Mouse (Mus musculus) MEL (cell line): ENCODE measurements around the gene Nrbf2. TPM values are rescaled to one million over a fixed set of nuclear protein-coding genes. Genes with fewer than 3 reads are reported as not detected.

Experiments used
- DNase-seq: peaks from one replicate; pipeline ENCODE4 v3.0.0; 2011; ENCODE audit warnings: low read depth, low spot score
- H3K27ac ChIP-seq: 2 replicates; pipeline ENCODE4 v1.5.1; 2012; ENCODE audit warnings: low read depth, mild to moderate bottlenecking, control low read depth, low read length, moderate library complexity; ENCODE audit not compliant: control insufficient read depth
- H3K27me3 ChIP-seq, 2 experiments: fragments of 150-350 bp in 1 of 2; sonication (generic) in 1 of 2; 2 replicates each; pipeline ENCODE4 v1.6.1; 2012; ENCODE audit warnings: low read length in 2 of 2, mild to moderate bottlenecking in 2 of 2, improper control_type of control experiment in 1 of 2, moderate library complexity in 1 of 2; ENCODE audit not compliant: insufficient read depth in 2 of 2, control insufficient read depth in 1 of 2
- H3K36me3 ChIP-seq, 2 experiments: 2 replicates each; pipeline ENCODE4 v1.6.1; 2012 to 2014; ENCODE audit warnings: low read length in 2 of 2, improper control_type of control experiment in 1 of 2, inconsistent platforms in 1 of 2, mild to moderate bottlenecking in 1 of 2; ENCODE audit not compliant: insufficient read depth in 2 of 2, control insufficient read depth in 1 of 2
- H3K4me1 ChIP-seq, 2 experiments: fragments of 150-350 bp in 1 of 2; sonication (generic) in 1 of 2; 2 replicates each; pipeline ENCODE4 v1.6.1; 2012; ENCODE audit warnings: low read length in 2 of 2, improper control_type of control experiment in 1 of 2, mild to moderate bottlenecking in 1 of 2; ENCODE audit not compliant: insufficient read depth in 2 of 2, control insufficient read depth in 1 of 2
- H3K4me3 ChIP-seq, 2 experiments: fragments of 150-350 bp in 1 of 2; sonication (generic) in 1 of 2; 2 replicates each; pipeline ENCODE4 v1.5.1; 2012; ENCODE audit warnings: low read depth in 2 of 2, low read length in 2 of 2, mild to moderate bottlenecking in 2 of 2, moderate library complexity in 2 of 2, control low read depth in 1 of 2, improper control_type of control experiment in 1 of 2; ENCODE audit not compliant: control insufficient read depth in 1 of 2, insufficient read depth in 1 of 2
- H3K79me2 ChIP-seq: 2 replicates; pipeline ENCODE4 v1.6.1; 2012; ENCODE audit warnings: mild to moderate bottlenecking, low read length, moderate library complexity; ENCODE audit not compliant: control insufficient read depth, poor library complexity, insufficient read depth
- H3K9ac ChIP-seq: 2 replicates; pipeline ENCODE4 v1.6.1; 2012; ENCODE audit warnings: low read depth, mild to moderate bottlenecking, control low read depth, low read length, moderate library complexity; ENCODE audit not compliant: control insufficient read depth, poor library complexity, severe bottlenecking
- H3K9me3 ChIP-seq: fragments of 150-350 bp; sonication (generic); replicated peaks from 2 replicates; pipeline ENCODE4 v1.6.1; 2012; ENCODE audit warnings: mild to moderate bottlenecking, low read length, improper control_type of control experiment, moderate library complexity; ENCODE audit not compliant: insufficient read depth
- BHLHE40 ChIP-seq: IDR thresholded peaks from 2 replicates; pipeline ENCODE4 v1.6.1; 2012; ENCODE audit warnings: low read depth, mild to moderate bottlenecking, inconsistent platforms, low read length, improper control_type of control experiment, borderline replicate concordance
- CHD1 ChIP-seq: IDR thresholded peaks from 2 replicates; pipeline ENCODE4 v1.6.1; 2012; ENCODE audit warnings: low read depth, mild to moderate bottlenecking, inconsistent platforms, low read length, improper control_type of control experiment
- CTCF ChIP-seq, 3 experiments: IDR thresholded peaks in 2 of 3; conservative IDR thresholded peaks in 1 of 3; 2 replicates each; pipeline ENCODE4 v1.5.1; 2011 to 2012; ENCODE audit warnings: low read length in 3 of 3, low read depth in 2 of 3, mild to moderate bottlenecking in 2 of 3, improper control_type of control experiment in 1 of 3, inconsistent platforms in 1 of 3, mixed read lengths in 1 of 3, moderate library complexity in 1 of 3; ENCODE audit not compliant: control insufficient read depth in 1 of 3, insufficient read depth in 1 of 3, poor library complexity in 1 of 3, severe bottlenecking in 1 of 3
- E2F4 ChIP-seq: IDR thresholded peaks from 2 replicates; pipeline ENCODE4 v1.6.1; 2011; ENCODE audit warnings: low read depth, low read length, improper control_type of control experiment, borderline replicate concordance
- EP300 ChIP-seq, 2 experiments: IDR thresholded peaks; 2 replicates each; pipeline ENCODE4 v1.6.1; 2011; ENCODE audit warnings: improper control_type of control experiment in 2 of 2, low read length in 2 of 2, low read depth in 1 of 2, mild to moderate bottlenecking in 1 of 2
- GATA1 ChIP-seq: IDR thresholded peaks from 2 replicates; pipeline ENCODE4 v1.6.1; 2011; ENCODE audit warnings: low read depth, low read length, improper control_type of control experiment
- MAFK ChIP-seq: IDR thresholded peaks from 2 replicates; pipeline ENCODE4 v1.6.1; 2011; ENCODE audit warnings: low read depth, mild to moderate bottlenecking, low read length, improper control_type of control experiment, borderline replicate concordance
- MAX ChIP-seq: IDR thresholded peaks from 2 replicates; pipeline ENCODE4 v1.6.1; 2011; ENCODE audit warnings: low read length, improper control_type of control experiment
- MYB ChIP-seq: IDR thresholded peaks from 2 replicates; pipeline ENCODE4 v1.6.1; 2011; ENCODE audit warnings: mild to moderate bottlenecking, low read depth, low read length, improper control_type of control experiment
- NELFE ChIP-seq: IDR thresholded peaks from 2 replicates; pipeline ENCODE4 v1.6.1; 2011; ENCODE audit warnings: low read depth, low read length, improper control_type of control experiment
- POLR2A ChIP-seq, 2 experiments: IDR thresholded peaks; 2 replicates each; pipeline ENCODE4 v1.6.1; 2011 to 2012; ENCODE audit warnings: low read length in 2 of 2, mild to moderate bottlenecking in 2 of 2, control low read depth in 1 of 2, improper control_type of control experiment in 1 of 2, low read depth in 1 of 2, moderate library complexity in 1 of 2; ENCODE audit not compliant: control insufficient read depth in 1 of 2, insufficient read depth in 1 of 2, poor library complexity in 1 of 2
- POLR2AphosphoS2 ChIP-seq: IDR thresholded peaks from 2 replicates; pipeline ENCODE4 v1.6.1; 2011; ENCODE audit warnings: low read length, improper control_type of control experiment
- RCOR1 ChIP-seq: IDR thresholded peaks from 2 replicates; pipeline ENCODE4 v1.6.1; 2012; ENCODE audit warnings: low read depth, mild to moderate bottlenecking, inconsistent platforms, low read length, improper control_type of control experiment
- SMC3 ChIP-seq: IDR thresholded peaks from 2 replicates; pipeline ENCODE4 v1.6.1; 2011; ENCODE audit warnings: low read depth, low read length, improper control_type of control experiment
- TAL1 ChIP-seq: IDR thresholded peaks from 2 replicates; pipeline ENCODE4 v1.6.1; 2012; ENCODE audit warnings: mild to moderate bottlenecking, inconsistent platforms, low read length, moderate library complexity, mixed read lengths
- TCF12 ChIP-seq: IDR thresholded peaks from 2 replicates; pipeline ENCODE4 v1.6.1; 2014; ENCODE audit warnings: low read depth, mild to moderate bottlenecking, inconsistent platforms, low read length, improper control_type of control experiment, moderate library complexity
- ZC3H11A ChIP-seq: IDR thresholded peaks from 2 replicates; pipeline ENCODE4 v1.6.1; 2012; ENCODE audit warnings: low read depth, mild to moderate bottlenecking, inconsistent platforms, low read length, improper control_type of control experiment
- ZKSCAN1 ChIP-seq: IDR thresholded peaks from 2 replicates; pipeline ENCODE4 v1.6.1; 2012; ENCODE audit warnings: low read depth, mild to moderate bottlenecking, inconsistent platforms, low read length, improper control_type of control experiment, moderate library complexity
- ZNF384 ChIP-seq: IDR thresholded peaks from 2 replicates; pipeline ENCODE4 v1.6.1; 2012; ENCODE audit warnings: low read depth, mild to moderate bottlenecking, inconsistent platforms, low read length, improper control_type of control experiment
- polyA plus RNA-seq, 2 experiments: library from polyadenylated mRNA; stranded (reverse) in 1 of 2; unstranded in 1 of 2; fragments of >175 nt in 1 of 2; fragments of >200 nt in 1 of 2; gene quantifications; 2 replicates each; pipeline versions ENCODE4 v1.2.1 to v1.2.4; 2012; ENCODE audit warnings: low replicate concordance in 2 of 2, low read depth in 1 of 2; ENCODE audit not compliant: insufficient read length in 2 of 2, insufficient read depth in 1 of 2, missing spikeins in 1 of 2
- total RNA-seq: library from RNA; depleted of rRNA; stranded (reverse); fragments of 300-350 nt; gene quantifications from 2 replicates; pipeline ENCODE4 v1.2.3, GENCODE M21; 2012

The Nrbf2 gene
- total and polyA plus RNA-seq, 3 experiments: 19.5 to 38.9 TPM; not detected in 1

GRCm38 (mm10) chr10:67321396-67321795, 36.3 kb upstream of the Nrbf2 start:
- no peaks in the 10 kb centered on the region for H3K27me3 ChIP-seq
- peaks cover 2 to 14% of the 10 kb centered on the region in 2 experiments; a peak in 2 of 4 replicates for H3K36me3 ChIP-seq
- no peak for TF ChIP-seq RCOR1
- TF ChIP-seq, all 39 proteins: peak for 0
- H3K9me3 ChIP-seq: no peaks in the 10 kb centered on the region
- no peak for DNase-seq
- no peak overlapping the region for H3K4me3 ChIP-seq
- no peaks in the 10 kb centered on the region for H3K79me2 ChIP-seq
- no peak overlapping the region for H3K27ac ChIP-seq
- H3K4me1 ChIP-seq: peaks cover 0 to 4% of the 10 kb centered on the region in 2 experiments; a peak in 2 of 4 replicates
- H3K9ac ChIP-seq: no peak overlapping the region

- Histone ChIP-seq H3K36me3 (peaks cover 2 to 16% of the 10 kb centered on the region in 2 experiments; a peak in 2 of 4 replicates), H3K27ac (no peak overlapping the region), H3K79me2 (no peaks in the 10 kb centered on the region), H3K9me3 (no peaks in the 10 kb centered on the region), H3K9ac (no peak overlapping the region), H3K4me1 (peaks cover 0 to 4% of the 10 kb centered on the region in 2 experiments; a peak in 2 of 4 replicates), H3K4me3 (no peak overlapping the region), H3K27me3 (no peaks in the 10 kb centered on the region)
- peak; percentile 66 for TF ChIP-seq ZNF384
- no peak for TF ChIP-seq EP300 (IDR thresholded peaks at IDR 0.05; ENCODE audit: low read depth in 1 of 2, low read length in 2 of 2)
- DNase-seq: no peak
These were observed 35.2 kb upstream of the Nrbf2 start for GRCm38 (mm10) chr10:67320207-67320859.

GRCm38 (mm10) chr10:67319016-67319725, 34.1 kb upstream of the Nrbf2 start:
- no peaks in the 10 kb centered on the region for H3K27me3 ChIP-seq
- peaks cover 2 to 21% of the 10 kb centered on the region in 2 experiments; a peak in 2 of 4 replicates for H3K36me3 ChIP-seq
- DNase-seq: no peak
- no peaks in the 10 kb centered on the region for H3K9me3 ChIP-seq
- peaks cover 0 to 4% of the 10 kb centered on the region in 2 experiments; a peak in 2 of 4 replicates for H3K4me1 ChIP-seq
- H3K9ac ChIP-seq: no peak overlapping the region
- H3K27ac ChIP-seq: no peak overlapping the region
- no peaks in the 10 kb centered on the region for H3K79me2 ChIP-seq
- no peak overlapping the region for H3K4me3 ChIP-seq
- TF ChIP-seq GATA1: 0 out of 2 replicates have a peak, but pooled peaks have one; percentile 24
- peak in 1 of 2 experiments; percentile 55; a peak in 1 of 4 replicates for TF ChIP-seq EP300 (IDR thresholded peaks at IDR 0.05; ENCODE audit: low read depth in 1 of 2, low read length in 2 of 2)
- no peak for TF ChIP-seq NELFE
- TF ChIP-seq BHLHE40: no peak
- TF ChIP-seq POLR2AphosphoS2: no peak; the same call in 1 of the 2 replicates
- TF ChIP-seq TCF12: peak; percentile 76
- TF ChIP-seq TAL1: peak; percentile 36; the same call in 1 of the 2 replicates
- no peak for TF ChIP-seq CHD1
- TF ChIP-seq E2F4: no peak
- 0 out of 2 replicates have a peak, but pooled peaks have one; percentile 15 for TF ChIP-seq SMC3
- TF ChIP-seq MYB: no peak
- no peak for TF ChIP-seq MAFK
- TF ChIP-seq ZC3H11A: no peak
- TF ChIP-seq POLR2A (IDR thresholded peaks at IDR 0.05; ENCODE audit: control insufficient read depth in 1 of 2, insufficient read depth in 1 of 2, low read depth in 1 of 2, low read length in 2 of 2, poor library complexity in 1 of 2): no peak
- peak; percentile 14 to 29 (median 28); a peak in 3 of 6 replicates for TF ChIP-seq CTCF (IDR thresholded peaks at IDR 0.05 in 2 of 3, conservative IDR thresholded peaks at IDR 0.05 in 1 of 3; ENCODE audit: control insufficient read depth in 1 of 3, insufficient read depth in 1 of 3, low read depth in 2 of 3, low read length in 3 of 3, poor library complexity in 1 of 3, severe bottlenecking in 1 of 3)
- no peak for TF ChIP-seq MAX
- no peak for TF ChIP-seq ZKSCAN1
